In the genomic region with DNA sequence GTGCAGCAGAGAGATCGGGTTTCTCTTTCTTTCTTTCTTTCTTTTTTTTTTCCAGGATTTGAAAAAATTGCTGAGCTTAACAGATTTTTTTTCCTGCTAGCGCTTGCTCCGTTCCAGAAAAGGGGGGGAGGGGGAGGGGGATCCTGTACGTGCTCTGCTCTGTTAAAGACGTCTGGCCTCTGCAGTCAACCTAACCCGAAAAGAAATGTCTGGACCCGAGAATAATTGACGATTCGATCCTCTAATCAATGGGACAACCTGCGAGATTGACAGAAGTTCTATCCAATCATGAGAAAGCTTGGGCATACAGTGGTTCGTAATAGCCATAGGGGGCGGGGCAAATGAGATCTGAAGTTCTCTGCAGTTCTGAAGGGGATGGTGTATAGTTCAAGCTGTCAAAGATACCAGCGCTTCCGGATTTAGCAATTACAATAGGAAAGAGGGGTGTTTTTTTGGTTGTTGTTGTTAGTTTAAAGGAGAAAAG, we compare ENCODE assay signal across 8 mouse cellular contexts. TPM values are rescaled to one million over a fixed set of nuclear protein-coding genes. Genes with fewer than 3 reads are reported as not detected.
DNase-seq lines count a peak whose midpoint lies in the region; ATAC-seq and TF ChIP-seq lines count a peak whose summit lies in the region.

No protein-coding gene starts in this region.

- H3K27ac ChIP-seq in hindbrain, embryonic 10.5 days = peak overlapping the region; percentile 92
- H3K27ac ChIP-seq in lung, embryonic 16.5 days (ENCODE audit: low read length) = peak overlapping the region; percentile 96
- peak overlapping the region; percentile 49 for H3K27ac ChIP-seq in thymus, adult 2 months (ENCODE audit: control insufficient read depth, insufficient read depth, low read length)

- H3K4me2 ChIP-seq in lung, embryonic 16.5 days (ENCODE audit: low read depth, low read length) = peak overlapping the region; percentile 69

- H3K9me3 ChIP-seq in hindbrain, embryonic 10.5 days = no peaks in the 10 kb centered on the region
- no peaks in the 10 kb centered on the region for H3K9me3 ChIP-seq in lung, embryonic 16.5 days (ENCODE audit: control insufficient read depth, low read length)

- no peaks in the 10 kb centered on the region for H3K36me3 ChIP-seq in hindbrain, embryonic 10.5 days
- no peaks in the 10 kb centered on the region for H3K36me3 ChIP-seq in lung, embryonic 16.5 days (ENCODE audit: control insufficient read depth, insufficient read depth, low read length)
- no peaks in the 10 kb centered on the region for H3K36me3 ChIP-seq in thymus, adult 2 months (ENCODE audit: control insufficient read depth, insufficient read depth, low read length)

- peak overlapping the region; percentile 41 for H3K9ac ChIP-seq in lung, embryonic 16.5 days (ENCODE audit: low read length)

- TF ChIP-seq POLR2A in thymus, adult 2 months (IDR thresholded peaks at IDR 0.05; ENCODE audit: control insufficient read depth, extremely low read depth, insufficient read depth, low read length, poor library complexity) = no peak

- H3K4me1 ChIP-seq in hindbrain, embryonic 10.5 days (replicated peaks) = peaks cover 48% of the 10 kb centered on the region
- H3K4me1 ChIP-seq in lung, embryonic 16.5 days (replicated peaks; ENCODE audit: control insufficient read depth, insufficient read depth, low read length) = peaks cover 20% of the 10 kb centered on the region
- peaks cover 10% of the 10 kb centered on the region for H3K4me1 ChIP-seq in thymus, adult 2 months (replicated peaks; ENCODE audit: control insufficient read depth, insufficient read depth, low read length)

- TF ChIP-seq CTCF in Patski (IDR thresholded peaks at IDR 0.05) = no peak
- TF ChIP-seq CTCF in thymus, adult 2 months (IDR thresholded peaks at IDR 0.05; ENCODE audit: borderline replicate concordance, control insufficient read depth, extremely low read depth, insufficient read depth, low read length, poor library complexity) = no peak

- peak; percentile 96 for DNase-seq in Patski (ENCODE audit: low read depth, low spot score)
- peak; percentile 97 for DNase-seq in cerebellum, adult 9-11 months
- peak; percentile 83 for DNase-seq in hindbrain, embryonic 10.5 days (ENCODE audit: low spot score)
- peak; percentile 99 for DNase-seq in layer of hippocampus, adult 9-10 months (ENCODE audit: low spot score)
- DNase-seq in ovary, adult 18-20 months (ENCODE audit: low spot score) = peak; percentile 93
- DNase-seq in thymus, adult 2 months = peak; percentile 90

- CTCF ChIA-PET in Patski (lab: Charles Lee) = interaction anchor here (1.0 to 1.2 kb wide), 3 partner anchors 26 to 96 kb away, joined by 3 to 5 read pairs (median 4); no protein-coding TSS in a partner anchor

- no peaks in the 10 kb centered on the region for H3K27me3 ChIP-seq in Patski
- H3K27me3 ChIP-seq in hindbrain, embryonic 10.5 days (ENCODE audit: insufficient read depth, poor library complexity, severe bottlenecking) = peaks cover 46% of the 10 kb centered on the region
- H3K27me3 ChIP-seq in lung, embryonic 16.5 days (ENCODE audit: control insufficient read depth, insufficient read depth, low read depth, low read length) = no peaks in the 10 kb centered on the region
- H3K27me3 ChIP-seq in thymus, adult 2 months (ENCODE audit: control insufficient read depth, insufficient read depth, low read length) = peaks cover 7% of the 10 kb centered on the region

- ATAC-seq in Patski = peak; percentile 45
- peak; percentile 66 for ATAC-seq in frontal cortex, adult (ENCODE audit: low TSS enrichment)
- ATAC-seq in lung, embryonic 16.5 days (ENCODE audit: low read depth) = peak; percentile 71

- in situ Hi-C loops in Patski (cut with MboI; ENCODE audit: low pct_unique_long_range_greater_than_20kb) = loop anchor here (10.0 kb wide), 1 partner anchor 332 kb away; no protein-coding TSS in a partner anchor

- POLR2A ChIA-PET in Patski (lab: Charles Lee) = interaction anchor here (0.6 to 1.0 kb wide), 7 partner anchors 21 to 602 kb away, joined by 3 to 8 read pairs (median 5); no protein-coding TSS in a partner anchor

- H3K4me3 ChIP-seq in hindbrain, embryonic 10.5 days = peak overlapping the region; percentile 62
- H3K4me3 ChIP-seq in lung, embryonic 16.5 days (ENCODE audit: low read length) = peak overlapping the region; percentile 55
- H3K4me3 ChIP-seq in thymus, adult 2 months (ENCODE audit: control insufficient read depth, insufficient read depth, low read length) = peak overlapping the region; percentile 58

- under 1% methylated on average over 14 of the region's 14 CpGs for WGBS in hindbrain, embryonic 10.5 days
- WGBS in lung, embryonic 16.5 days = under 1% methylated on average over 14 of the region's 14 CpGs
- 2% methylated on average over 14 of the region's 14 CpGs for WGBS in thymus, adult 2 months

RNA-seq across cellular contexts. Expression of a gene that starts 0.6 kb away (rescaled TPM):
- polyA plus RNA-seq in Patski (2021) = 40.5 TPM
- polyA plus RNA-seq in hindbrain, embryonic 10.5 days (2016; fragmentation: Nextera tagmentation; extraction: Ambion mirVana) = 10.9 and 17.5 TPM in 2 replicates
- polyA plus RNA-seq in lung, embryonic 16.5 days (2015; fragmentation: Nextera tagmentation; extraction: Ambion mirVana) = 48.3 and 52.9 TPM in 2 replicates
- polyA plus RNA-seq in thymus, adult 2 months (2012; rRNA removed) = 26.4 and 33.6 TPM in 2 replicates

RNA-seq across cellular contexts. Expression of a gene that starts 4.7 kb away (rescaled TPM):
- 0.09 TPM for polyA plus RNA-seq in Patski (2021)
- polyA plus RNA-seq in hindbrain, embryonic 10.5 days (2016; fragmentation: Nextera tagmentation; extraction: Ambion mirVana) = 12.7 and 18.4 TPM in 2 replicates
- 0.79 and 0.85 TPM in 2 replicates for polyA plus RNA-seq in lung, embryonic 16.5 days (2015; fragmentation: Nextera tagmentation; extraction: Ambion mirVana)
- polyA plus RNA-seq in thymus, adult 2 months (2012; rRNA removed) = 0.09 TPM in 1 of 2 replicates, not detected in the other

Comparison
In these comparisons a context has a peak if more than half of its experiments do, and no peak if none do; other contexts are left out.
1. Peak in every context shown above with its lines: DNase-seq, ATAC-seq, H3K4me3 ChIP-seq and H3K27ac ChIP-seq.